Mouse (Mus musculus) kidney, adult 18-20 months (tissue): ENCODE measurements at regions not wholly inside any gene's neighbourhood (a gene's known extent, or its start where the extent isn't known, plus 50 kb on each side); places are given as distances from the start of the nearest gene placed in this dataset.
A peak's percentile ranks its signal among the peaks of the same experiment; 100 is the strongest.

ENCODE experiments used
- DNase-seq: peaks from one replicate; pipeline ENCODE4 v3.0.0; 2021

DNA sequence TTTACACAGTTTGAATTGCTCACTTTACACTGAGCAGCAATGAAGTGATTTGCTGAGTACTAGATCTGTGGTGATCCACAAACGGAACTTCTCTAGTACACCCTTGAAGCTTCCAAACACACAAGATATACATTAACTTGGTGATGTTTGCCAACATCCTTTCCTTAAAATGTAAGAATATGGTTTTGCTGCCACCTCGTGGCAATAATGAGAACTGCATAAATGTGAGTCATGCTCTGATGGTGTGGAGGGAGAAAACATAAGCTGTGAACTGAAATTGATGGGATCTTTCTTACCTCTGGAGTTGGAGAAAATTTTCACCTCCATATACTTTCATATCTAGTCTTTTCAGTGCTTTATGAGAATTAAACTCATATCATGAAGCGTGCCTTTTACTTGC, 51.6 kb downstream of the Bex3 start:
- DNase-seq: peak; percentile 44

DNA sequence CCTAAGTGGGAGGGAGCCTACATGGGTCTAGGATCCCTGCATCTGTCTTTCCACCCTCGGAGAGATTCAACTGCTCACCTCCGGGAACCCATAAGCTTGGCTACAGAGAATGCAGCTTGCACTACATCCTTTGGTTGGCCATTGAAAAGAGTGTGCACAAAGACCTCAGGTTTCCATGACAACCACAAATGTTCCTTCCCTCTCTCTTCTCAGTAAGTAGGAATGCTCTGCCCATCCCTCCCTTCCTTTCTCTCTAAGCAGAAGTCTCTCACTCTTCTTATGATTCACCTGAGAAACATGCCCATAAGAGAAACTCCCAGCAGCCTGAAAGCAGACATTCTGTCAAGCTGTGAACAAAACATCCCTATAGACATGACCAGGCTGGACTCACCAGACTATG, 95.8 kb downstream of the Bex3 start:
- DNase-seq: no peak
